16 mouse cellular contexts compared by ENCODE assay signal in genomic region chr10:108699946-108700345, GRCm38 (mm10). TPM values are rescaled to one million over a fixed set of nuclear protein-coding genes. Genes with fewer than 3 reads are reported as not detected.
A peak's percentile ranks its signal among the peaks of the same experiment; 100 is the strongest.
DNase-seq lines count a peak whose midpoint lies in the region; ATAC-seq and TF ChIP-seq lines count a peak whose summit lies in the region.
"Had no signal": no experiment of that assay in that cellular context is flagged by ENCODE, and none has a peak within 500 bp of the region (broad histone marks: within the 10 kb centered on the region; RNA-seq: fewer than 3 reads in every experiment).

TSS of gene Gm5136 (minus strand) at chr10:108700160.

- H3K9me3 ChIP-seq in E14TG2a.4 (ENCODE audit: low read length) = no peaks in the 10 kb centered on the region
- H3K9me3 ChIP-seq in forebrain, embryonic 12.5 days = no peaks in the 10 kb centered on the region
- no peaks in the 10 kb centered on the region for H3K9me3 ChIP-seq in midbrain, embryonic 12.5 days
- no peaks in the 10 kb centered on the region for H3K9me3 ChIP-seq in lung, postnatal 0 days (ENCODE audit: low read length)
- H3K9me3 ChIP-seq: heart, embryonic 12.5 days; limb, embryonic 15.5 days had no signal

- 94% methylated on average over 9 of the region's 9 CpGs for WGBS in forebrain, embryonic 12.5 days
- 94% methylated on average over 9 of the region's 9 CpGs for WGBS in midbrain, embryonic 12.5 days
- 93% methylated on average over 9 of the region's 9 CpGs for WGBS in lung, postnatal 0 days

- no peaks in the 10 kb centered on the region for H3K36me3 ChIP-seq in E14TG2a.4 (ENCODE audit: insufficient read depth, low read length)
- H3K36me3 ChIP-seq in forebrain, embryonic 12.5 days (replicated peaks) = no peaks in the 10 kb centered on the region
- H3K36me3 ChIP-seq in midbrain, embryonic 12.5 days = no peaks in the 10 kb centered on the region
- H3K36me3 ChIP-seq in lung, postnatal 0 days (ENCODE audit: insufficient read depth, low read length) = no peaks in the 10 kb centered on the region
- H3K36me3 ChIP-seq: heart, embryonic 12.5 days; limb, embryonic 15.5 days had no signal

- 0 out of 2 replicates have a peak, but pooled peaks have one; percentile 52 for ATAC-seq in forebrain, embryonic 12.5 days (ENCODE audit: low FRiP score)
- peak; percentile 62; the same call in 1 of the 2 replicates for ATAC-seq in midbrain, embryonic 12.5 days (ENCODE audit: low FRiP score, low read depth)
- no peak for ATAC-seq in lung, postnatal 0 days

- TF ChIP-seq EP300 in lung, postnatal 0 days (IDR thresholded peaks at IDR 0.05) = no peak

- no peak for TF ChIP-seq CTCF in E14TG2a.4 (conservative IDR thresholded peaks at IDR 0.05; ENCODE audit: low read length)
- TF ChIP-seq CTCF in lung, postnatal 0 days (IDR thresholded peaks at IDR 0.05) = no peak

- H3K4me2 ChIP-seq in forebrain, embryonic 12.5 days = no peak within 1 kb of the TSS
- H3K4me2 ChIP-seq in midbrain, embryonic 12.5 days (replicated peaks) = no peak within 1 kb of the TSS
- H3K4me2 ChIP-seq in lung, postnatal 0 days (replicated peaks; ENCODE audit: low read depth, low read length) = no peak within 1 kb of the TSS
- H3K4me2 ChIP-seq: heart, embryonic 12.5 days; limb, embryonic 15.5 days had no signal

- H3K27ac ChIP-seq in forebrain, embryonic 12.5 days = no peak within 1 kb of the TSS
- peak within 1 kb of the TSS; percentile 68 for H3K27ac ChIP-seq in midbrain, embryonic 12.5 days (replicated peaks)
- H3K27ac ChIP-seq in lung, postnatal 0 days (ENCODE audit: low read length) = no peak within 1 kb of the TSS
- H3K27ac ChIP-seq: limb, embryonic 15.5 days had no signal

- intact Hi-C loops in heart, postnatal 14 days (cut with DNase I) = no loop called here

- H3K9ac ChIP-seq in forebrain, embryonic 12.5 days = no peak within 1 kb of the TSS
- H3K9ac ChIP-seq in midbrain, embryonic 12.5 days (replicated peaks) = no peak within 1 kb of the TSS
- H3K9ac ChIP-seq in lung, postnatal 0 days (replicated peaks; ENCODE audit: low read depth) = no peak within 1 kb of the TSS
- H3K9ac ChIP-seq: heart, embryonic 12.5 days; limb, embryonic 15.5 days had no signal

- DNase-seq in heart, adult 11 months = peak; percentile 61
- DNase-seq in heart, postnatal 14 days = no peak
- no peak for DNase-seq in layer of hippocampus, adult 9-10 months (ENCODE audit: low spot score)
- DNase-seq in lung, postnatal 0 days (ENCODE audit: low spot score) = no peak
- DNase-seq in adrenal gland, adult 18-20 months (ENCODE audit: low spot score in 2 of 2) = no peak
- DNase-seq: cerebellum, adult 2 months; gastrocnemius, postnatal 14 days; kidney, postnatal 10 days; spleen, adult 18-20 months; thymus, adult 2 months had no signal

- no peaks in the 10 kb centered on the region for H3K27me3 ChIP-seq in E14TG2a.4 (ENCODE audit: insufficient read depth, low read length)
- H3K27me3 ChIP-seq in forebrain, embryonic 12.5 days = no peaks in the 10 kb centered on the region
- no peaks in the 10 kb centered on the region for H3K27me3 ChIP-seq in midbrain, embryonic 12.5 days
- H3K27me3 ChIP-seq in lung, postnatal 0 days (replicated peaks; ENCODE audit: insufficient read depth, low read length) = no peaks in the 10 kb centered on the region
- H3K27me3 ChIP-seq: heart, embryonic 12.5 days; limb, embryonic 15.5 days had no signal

- H3K4me1 ChIP-seq in E14TG2a.4 (replicated peaks; ENCODE audit: low read depth, low read length) = peaks cover 6% of the 10 kb centered on the region; the same call in 1 of the 2 replicates
- H3K4me1 ChIP-seq in forebrain, embryonic 12.5 days = peaks cover 4% of the 10 kb centered on the region; the same call in 1 of the 2 replicates
- H3K4me1 ChIP-seq in midbrain, embryonic 12.5 days = 0 out of 2 replicates have a peak, but pooled peaks cover 6% of the 10 kb centered on the region
- H3K4me1 ChIP-seq in lung, postnatal 0 days (ENCODE audit: insufficient read depth, low read depth, low read length) = no peaks in the 10 kb centered on the region
- H3K4me1 ChIP-seq: heart, embryonic 12.5 days; limb, embryonic 15.5 days had no signal

- peak within 1 kb of the TSS; percentile 57 for H3K4me3 ChIP-seq in E14TG2a.4 (replicated peaks; ENCODE audit: low read length)
- H3K4me3 ChIP-seq in forebrain, embryonic 12.5 days (replicated peaks) = no peak within 1 kb of the TSS
- H3K4me3 ChIP-seq in midbrain, embryonic 12.5 days = no peak within 1 kb of the TSS
- H3K4me3 ChIP-seq in lung, postnatal 0 days (ENCODE audit: low read depth, low read length) = no peak within 1 kb of the TSS
- H3K4me3 ChIP-seq: heart, embryonic 12.5 days; limb, embryonic 15.5 days had no signal

RNA-seq across cellular contexts. Expression of gene Gm5136, which starts in this region (rescaled TPM):
- not detected for total RNA-seq in heart, postnatal 14 days (2021)
- 0.13 and 0.28 TPM in 2 replicates for polyA plus RNA-seq in forebrain, embryonic 12.5 days (2016; fragmentation: Nextera tagmentation; extraction: Ambion mirVana)
- 0.16 TPM in 1 of 2 replicates, not detected in the other for polyA plus RNA-seq in midbrain, embryonic 12.5 days (2016; fragmentation: Nextera tagmentation; extraction: Ambion mirVana)
- polyA plus RNA-seq in lung, postnatal 0 days (2015; fragmentation: Nextera tagmentation; extraction: Ambion mirVana) = not detected in 2 replicates
- total RNA-seq in adrenal gland, adult 18-20 months (2021) = under 1 TPM in 1 of 2 experiments, not detected in 1; 0.22 TPM
- total RNA-seq: gastrocnemius, postnatal 14 days had no signal
- polyA plus RNA-seq: heart, embryonic 12.5 days; limb, embryonic 15.5 days; lung, embryonic 16.5 days; thymus, adult 2 months had no signal

Comparison
In these comparisons a context has a peak if more than half of its experiments do, and no peak if none do; other contexts are left out.
1. Peak in ATAC-seq in forebrain, embryonic 12.5 days; RNA of the gene not detected or under 1 TPM.
2. Peak in ATAC-seq and H3K27ac ChIP-seq in midbrain, embryonic 12.5 days; RNA of the gene not detected or under 1 TPM.